Mouse (Mus musculus) thymus, adult 2 months (tissue): ENCODE data around the gene Uba3.

Source experiments
- CTCF ChIP-seq: fragments of 200-500 bp; IDR thresholded peaks from 2 replicates; pipeline ENCODE4 v1.5.1; 2012; ENCODE audit warnings: mild to moderate bottlenecking, control low read depth, low read length, moderate library complexity, borderline replicate concordance; ENCODE audit not compliant: control insufficient read depth, poor library complexity, insufficient read depth; ENCODE audit errors: extremely low read depth
- POLR2A ChIP-seq: fragments of 200-500 bp; IDR thresholded peaks from 2 replicates; pipeline ENCODE4 v1.6.1; 2012; ENCODE audit warnings: mild to moderate bottlenecking, low read length, control low read depth, moderate library complexity; ENCODE audit not compliant: control insufficient read depth, poor library complexity, insufficient read depth; ENCODE audit errors: extremely low read depth

DNA sequence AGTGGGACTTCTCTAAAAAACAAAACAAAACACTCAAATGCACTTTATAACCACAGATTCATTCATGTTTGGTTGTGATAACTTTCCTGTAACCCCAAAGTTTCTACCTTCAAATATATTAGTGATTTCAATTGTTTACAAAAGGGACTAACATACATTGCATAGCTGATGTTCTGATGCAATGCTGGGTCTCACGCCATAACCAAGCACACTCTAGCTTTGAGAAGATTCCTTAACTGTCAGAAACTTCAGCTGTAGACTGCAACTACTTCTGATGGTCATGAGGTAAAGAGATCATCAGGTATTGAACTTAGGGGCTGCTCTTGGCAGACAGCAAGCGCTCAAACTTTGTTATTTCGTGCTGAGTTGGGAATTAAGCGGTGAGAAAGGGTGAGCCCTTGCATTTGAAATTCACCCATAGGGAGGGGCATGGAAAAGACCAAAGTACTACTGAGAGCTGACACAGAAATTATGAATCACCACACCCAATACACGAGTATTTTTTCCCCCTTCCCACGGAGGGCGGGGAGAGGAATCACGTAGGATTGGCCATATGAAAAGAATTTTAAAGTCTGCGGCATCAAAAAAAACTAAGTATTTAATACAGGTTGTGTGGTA, 1.1 kb downstream of the Uba3 start:
- TF ChIP-seq CTCF (no peak), POLR2A (no peak)
